Mouse (Mus musculus): ENCODE measurements around the gene Slc9a5. TPM values are rescaled to one million over a fixed set of nuclear protein-coding genes. Genes with fewer than 3 reads are reported as not detected.
A peak's percentile ranks its signal among the peaks of the same experiment; 100 is the strongest.

Gene Slc9a5
- polyA plus RNA-seq, 1 experiment: 51.7 TPM

DNA sequence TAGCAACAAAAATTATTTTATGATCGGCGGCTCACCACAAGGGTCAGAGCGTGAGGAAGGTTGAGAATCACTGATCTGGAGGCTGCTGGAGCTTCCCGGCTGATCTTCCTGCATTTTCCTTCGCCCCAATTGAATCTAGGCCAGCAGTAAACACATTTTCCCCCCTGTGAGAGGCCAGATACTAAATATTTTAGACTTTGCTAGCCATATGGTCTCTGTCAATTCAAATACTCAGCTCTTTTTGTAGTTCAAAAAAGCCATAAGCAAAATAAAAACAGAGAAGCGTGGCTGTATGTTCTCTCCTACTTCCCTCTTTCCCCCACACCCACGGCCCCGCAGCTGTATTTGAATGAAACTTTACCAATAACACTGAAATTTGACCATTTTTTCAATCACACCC, 54.8 kb downstream of the Slc9a5 start:
- H3K4me3 ChIP-seq (replicated peaks; ENCODE audit: insufficient read depth, low read depth, low read length): no peak overlapping the region
- TF ChIP-seq POLR2A (IDR thresholded peaks at IDR 0.05; ENCODE audit: borderline replicate concordance, insufficient read depth, low read length) (no peak), CTCF (IDR thresholded peaks at IDR 0.05; ENCODE audit: borderline replicate concordance, insufficient read depth, low read depth, low read length) (no peak)
- peaks cover 3% of the 10 kb centered on the region; the same call in 1 of the 2 replicates for H3K4me1 ChIP-seq (ENCODE audit: control insufficient read depth, insufficient read depth, low read length)
- 0 out of 2 replicates have a peak overlapping the region, but pooled peaks have one; percentile 11 for H3K27ac ChIP-seq (ENCODE audit: insufficient read depth, low read length)
- 39% methylated on average over 8 of the region's 8 CpGs for WGBS
- no peaks in the 10 kb centered on the region for H3K27me3 ChIP-seq (ENCODE audit: control insufficient read depth, insufficient read depth, low read length)
- DNase-seq: peak in 1 of 2 experiments; percentile 46

DNA sequence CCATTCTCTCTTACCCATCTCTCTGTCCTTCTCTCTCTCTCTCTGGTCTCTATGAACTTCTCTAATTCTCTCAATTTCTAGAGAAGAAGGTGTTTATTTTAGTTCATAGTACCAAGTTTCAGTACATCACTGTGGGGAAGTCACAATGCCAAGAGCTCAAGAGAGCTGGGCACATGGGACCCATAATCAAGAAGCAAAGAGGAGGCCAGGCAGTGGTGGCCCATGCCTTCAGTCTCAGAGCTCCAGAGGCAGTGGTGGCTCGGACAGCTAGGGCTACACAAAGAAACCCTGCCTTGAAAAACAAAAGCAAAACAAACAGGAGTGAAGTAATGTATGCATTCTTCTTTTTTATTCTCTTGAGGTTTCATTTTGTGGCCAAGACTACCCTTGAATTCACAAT, 55.9 kb downstream of the Slc9a5 start:
- TF ChIP-seq POLR2A (IDR thresholded peaks at IDR 0.05; ENCODE audit: borderline replicate concordance, insufficient read depth, low read length) (no peak), CTCF (IDR thresholded peaks at IDR 0.05; ENCODE audit: borderline replicate concordance, insufficient read depth, low read depth, low read length) (no peak)
- H3K27me3 ChIP-seq (ENCODE audit: control insufficient read depth, insufficient read depth, low read length): no peaks in the 10 kb centered on the region
- H3K4me1 ChIP-seq (ENCODE audit: control insufficient read depth, insufficient read depth, low read length): peaks cover 3% of the 10 kb centered on the region; the same call in 1 of the 2 replicates
- no peak overlapping the region for H3K27ac ChIP-seq (ENCODE audit: insufficient read depth, low read length)
- H3K4me3 ChIP-seq (replicated peaks; ENCODE audit: insufficient read depth, low read depth, low read length): no peak overlapping the region
- no peak for DNase-seq
- 86% methylated on average over 1 of the region's 1 CpGs for WGBS

DNA sequence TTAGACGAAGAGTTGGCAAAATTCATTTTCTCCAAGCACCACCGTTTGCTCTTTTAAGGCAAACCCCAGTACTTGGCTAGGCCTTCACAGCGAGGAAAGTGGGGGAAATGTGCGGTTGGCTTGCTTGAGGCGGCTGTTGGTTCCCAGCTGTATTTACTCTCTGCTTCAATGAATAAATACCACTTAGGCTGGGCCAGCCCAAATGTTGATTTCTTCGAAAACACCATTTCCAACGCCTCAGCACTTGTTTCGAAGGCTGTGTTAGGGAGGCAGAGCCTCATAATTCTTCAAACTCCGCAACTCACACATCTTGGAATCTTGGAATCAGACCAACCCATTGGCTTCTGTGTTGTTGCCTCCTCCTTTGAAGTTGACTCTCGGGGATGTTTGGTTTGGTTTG, 57.8 kb downstream of the Slc9a5 start:
- H3K4me3 ChIP-seq (replicated peaks; ENCODE audit: insufficient read depth, low read depth, low read length): no peak overlapping the region
- H3K27ac ChIP-seq (ENCODE audit: insufficient read depth, low read length): no peak overlapping the region
- DNase-seq: no peak
- H3K4me1 ChIP-seq (ENCODE audit: control insufficient read depth, insufficient read depth, low read length): peaks cover 3% of the 10 kb centered on the region; the same call in 1 of the 2 replicates
- H3K27me3 ChIP-seq (ENCODE audit: control insufficient read depth, insufficient read depth, low read length): no peaks in the 10 kb centered on the region
- TF ChIP-seq POLR2A (IDR thresholded peaks at IDR 0.05; ENCODE audit: borderline replicate concordance, insufficient read depth, low read length): no peak
- no peak for TF ChIP-seq CTCF (IDR thresholded peaks at IDR 0.05; ENCODE audit: borderline replicate concordance, insufficient read depth, low read depth, low read length)
- WGBS: 67% methylated on average over 10 of the region's 10 CpGs

DNA sequence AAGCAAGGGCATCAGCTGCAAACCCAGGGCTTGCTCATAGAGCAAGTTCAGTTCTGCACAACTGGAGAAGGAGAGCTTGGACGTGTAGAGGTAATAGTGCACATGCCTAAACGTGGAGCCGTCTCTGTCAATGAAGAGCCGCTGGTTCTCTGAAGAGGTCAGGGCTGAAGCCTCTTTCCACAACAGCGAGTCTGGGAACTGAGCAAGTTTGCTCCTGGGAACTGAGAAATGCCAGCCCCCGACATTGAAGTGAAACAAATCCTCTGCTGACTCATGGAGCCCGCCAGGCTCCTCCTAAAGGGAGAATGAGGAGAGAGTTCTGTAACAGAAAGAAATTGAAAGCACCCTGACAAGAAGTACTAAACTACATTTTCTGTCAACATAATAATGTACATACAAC, 59.7 kb downstream of the Slc9a5 start:
- Histone ChIP-seq H3K27me3 (ENCODE audit: control insufficient read depth, insufficient read depth, low read length) (no peaks in the 10 kb centered on the region), H3K4me3 (replicated peaks; ENCODE audit: insufficient read depth, low read depth, low read length) (no peak overlapping the region), H3K4me1 (ENCODE audit: control insufficient read depth, insufficient read depth, low read length) (no peaks in the 10 kb centered on the region; the same call in 1 of the 2 replicates), H3K27ac (ENCODE audit: insufficient read depth, low read length) (no peak overlapping the region)
- WGBS: 72% methylated on average over 7 of the region's 7 CpGs
- TF ChIP-seq CTCF (IDR thresholded peaks at IDR 0.05; ENCODE audit: borderline replicate concordance, insufficient read depth, low read depth, low read length) (no peak), POLR2A (IDR thresholded peaks at IDR 0.05; ENCODE audit: borderline replicate concordance, insufficient read depth, low read length) (no peak)
- DNase-seq: no peak

DNA sequence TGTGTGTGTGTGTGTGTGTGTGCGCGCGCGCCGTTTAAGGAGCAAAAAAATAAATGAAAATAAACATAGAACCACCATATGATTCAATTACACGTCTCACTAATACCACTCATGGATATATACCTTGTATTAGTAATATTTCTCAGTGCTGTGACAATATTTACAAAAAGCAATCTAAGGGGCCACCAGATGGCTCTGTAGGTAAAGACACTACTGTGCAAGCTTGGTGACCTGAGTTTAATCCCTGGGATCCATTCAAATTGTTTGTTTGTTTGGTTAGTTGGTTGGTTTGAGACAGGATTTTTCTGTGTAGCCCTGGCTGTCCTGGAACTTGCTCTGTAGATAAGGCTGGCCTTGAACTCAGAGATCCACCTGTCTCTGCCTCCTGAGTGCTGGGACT, 61.3 kb downstream of the Slc9a5 start:
- no peak overlapping the region for H3K27ac ChIP-seq (ENCODE audit: insufficient read depth, low read length)
- DNase-seq: no peak
- no peak overlapping the region for H3K4me3 ChIP-seq (replicated peaks; ENCODE audit: insufficient read depth, low read depth, low read length)
- no peaks in the 10 kb centered on the region for H3K27me3 ChIP-seq (ENCODE audit: control insufficient read depth, insufficient read depth, low read length)
- 93% methylated on average over 6 of the region's 6 CpGs for WGBS
- 0 out of 2 replicates have a peak, but pooled peaks have one; percentile 6 for TF ChIP-seq CTCF (IDR thresholded peaks at IDR 0.05; ENCODE audit: borderline replicate concordance, insufficient read depth, low read depth, low read length)
- TF ChIP-seq POLR2A (IDR thresholded peaks at IDR 0.05; ENCODE audit: borderline replicate concordance, insufficient read depth, low read length): no peak
- peaks cover 4% of the 10 kb centered on the region; the same call in 1 of the 2 replicates for H3K4me1 ChIP-seq (ENCODE audit: control insufficient read depth, insufficient read depth, low read length)

DNA sequence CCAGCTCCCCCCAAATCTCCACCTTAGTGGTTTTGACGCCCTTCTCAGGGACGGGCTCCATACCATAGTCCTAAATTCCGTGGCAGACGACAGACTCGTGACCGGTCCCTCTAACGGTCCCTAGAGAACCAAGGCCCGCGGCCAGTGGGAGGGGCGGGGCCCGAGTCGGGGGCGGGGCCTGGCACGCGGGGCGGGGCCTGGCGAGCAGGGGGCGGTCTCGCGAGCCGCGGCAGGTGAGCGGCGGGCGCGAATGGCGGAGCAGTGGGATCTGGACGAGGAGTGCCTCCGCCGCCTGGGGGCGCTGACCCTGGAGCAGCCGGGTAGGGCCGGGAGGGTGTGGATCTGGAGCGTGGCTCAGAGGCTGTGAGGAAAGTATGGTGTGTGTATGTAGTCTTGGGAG, 64.7 kb downstream of the Slc9a5 start, which contains the start of the genes Kctd19 and Lrrc36:
Gene Kctd19 (minus strand): TSS at position 112 of the 400 bp plus-strand sequence.
Gene Lrrc36 (plus strand): TSS at position 181 of the 400 bp plus-strand sequence.
- WGBS: 3% methylated on average over 34 of the region's 34 CpGs
- peak within 1 kb of the TSS; percentile 51 for H3K4me3 ChIP-seq (replicated peaks; ENCODE audit: insufficient read depth, low read depth, low read length)
- H3K27ac ChIP-seq (ENCODE audit: insufficient read depth, low read length): no peak within 1 kb of the TSS
- H3K27me3 ChIP-seq (ENCODE audit: control insufficient read depth, insufficient read depth, low read length): no peaks in the 10 kb centered on the region
- H3K4me1 ChIP-seq (ENCODE audit: control insufficient read depth, insufficient read depth, low read length): peaks cover 4% of the 10 kb centered on the region; the same call in 1 of the 2 replicates
- no peak for TF ChIP-seq POLR2A (IDR thresholded peaks at IDR 0.05; ENCODE audit: borderline replicate concordance, insufficient read depth, low read length)
- peak; percentile 39; the same call in 1 of the 2 replicates for TF ChIP-seq CTCF (IDR thresholded peaks at IDR 0.05; ENCODE audit: borderline replicate concordance, insufficient read depth, low read depth, low read length)
- DNase-seq: peak; percentile 60 to 67

DNA sequence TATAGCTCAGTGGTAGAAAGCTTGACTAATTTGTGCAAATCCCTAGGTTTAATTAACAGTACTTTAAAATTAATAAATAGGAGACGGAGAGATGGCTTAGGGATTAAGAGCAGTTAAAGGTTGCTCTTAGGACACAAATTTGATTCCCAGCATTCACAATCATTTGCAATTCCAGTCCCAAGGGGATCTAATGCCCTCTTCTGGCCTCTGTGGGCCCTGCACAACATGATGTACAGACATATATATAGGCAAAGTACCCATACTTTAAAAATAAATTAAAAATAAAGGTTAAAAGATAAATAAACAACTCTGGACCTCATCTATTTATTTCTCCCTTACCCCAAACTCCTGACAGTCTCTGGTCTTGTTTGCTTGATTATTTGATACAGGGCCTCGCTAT, 70.3 kb downstream of the Slc9a5 start:
- Histone ChIP-seq H3K4me1 (ENCODE audit: control insufficient read depth, insufficient read depth, low read length) (peaks cover 3% of the 10 kb centered on the region; the same call in 1 of the 2 replicates), H3K27ac (ENCODE audit: insufficient read depth, low read length) (no peak overlapping the region), H3K4me3 (replicated peaks; ENCODE audit: insufficient read depth, low read depth, low read length) (no peak overlapping the region), H3K27me3 (ENCODE audit: control insufficient read depth, insufficient read depth, low read length) (no peaks in the 10 kb centered on the region)
- 95% methylated on average over 2 of the region's 2 CpGs for WGBS
- DNase-seq: no peak
- TF ChIP-seq CTCF (IDR thresholded peaks at IDR 0.05; ENCODE audit: borderline replicate concordance, insufficient read depth, low read depth, low read length) (no peak), POLR2A (IDR thresholded peaks at IDR 0.05; ENCODE audit: borderline replicate concordance, insufficient read depth, low read length) (no peak)

Other genes starting within 250 kb of the Slc9a5 start
- gene Ces4a, start 217.0 kb upstream of the Slc9a5 start, polyA plus RNA-seq (2012; rRNA removed): 0.07 TPM in 1 of 2 replicates, not detected in the other
- gene Cbfb, start 178.2 kb upstream of the Slc9a5 start, polyA plus RNA-seq (2012; rRNA removed): 14.5 and 15.1 TPM in 2 replicates
- 34.9 and 36.4 TPM in 2 replicates for gene D230025D16Rik, start 123.7 kb upstream of the Slc9a5 start, polyA plus RNA-seq (2012; rRNA removed)
- gene B3gnt9, start 93.7 kb upstream of the Slc9a5 start, polyA plus RNA-seq (2012; rRNA removed): 5.2 and 6.3 TPM in 2 replicates
- gene Tradd, start 84.2 kb upstream of the Slc9a5 start, polyA plus RNA-seq (2012; rRNA removed): 10.3 and 12.1 TPM in 2 replicates
- gene Fbxl8, start 84.2 kb upstream of the Slc9a5 start, polyA plus RNA-seq (2012; rRNA removed): 1.7 and 2.1 TPM in 2 replicates
- gene Hsf4, start 79.0 kb upstream of the Slc9a5 start, polyA plus RNA-seq (2012; rRNA removed): 18.4 and 24.5 TPM in 2 replicates
- 8.8 and 10.4 TPM in 2 replicates for gene Nol3, start 72.7 kb upstream of the Slc9a5 start, polyA plus RNA-seq (2012; rRNA removed)
- gene 4931428F04Rik, start 59.0 kb upstream of the Slc9a5 start, polyA plus RNA-seq (2012; rRNA removed): 25.1 and 27.4 TPM in 2 replicates
- 17.0 and 20.0 TPM in 2 replicates for gene Exoc3l, start 52.7 kb upstream of the Slc9a5 start, polyA plus RNA-seq (2012; rRNA removed)
- 81.6 and 91.5 TPM in 2 replicates for gene E2f4, start 51.2 kb upstream of the Slc9a5 start, polyA plus RNA-seq (2012; rRNA removed)
- gene Elmo3, start 43.2 kb upstream of the Slc9a5 start, polyA plus RNA-seq (2012; rRNA removed): 12.4 and 15.2 TPM in 2 replicates
- gene Lrrc29, start 22.6 kb upstream of the Slc9a5 start, polyA plus RNA-seq (2012; rRNA removed): 5.0 and 6.3 TPM in 2 replicates
- gene Tmem208, start 22.5 kb upstream of the Slc9a5 start, polyA plus RNA-seq (2012; rRNA removed): 106 and 110 TPM in 2 replicates
- 4.0 and 4.2 TPM in 2 replicates for gene Fhod1, start 890 bp upstream of the Slc9a5 start, polyA plus RNA-seq (2012; rRNA removed)
- 11.0 and 13.5 TPM in 2 replicates for gene Plekhg4, start 24.4 kb downstream of the Slc9a5 start, polyA plus RNA-seq (2012; rRNA removed)
- gene Kctd19, start 64.7 kb downstream of the Slc9a5 start, polyA plus RNA-seq (2012; rRNA removed): 0.05 TPM in 1 of 2 replicates, not detected in the other
- 0.65 and 1.2 TPM in 2 replicates for gene Lrrc36, start 64.7 kb downstream of the Slc9a5 start, polyA plus RNA-seq (2012; rRNA removed)
- 286 and 297 TPM in 2 replicates for gene Tppp3, start 122.7 kb downstream of the Slc9a5 start, polyA plus RNA-seq (2012; rRNA removed)
- 64.7 and 67.9 TPM in 2 replicates for gene Zdhhc1, start 148.1 kb downstream of the Slc9a5 start, polyA plus RNA-seq (2012; rRNA removed)
- gene Hsd11b2, start 169.9 kb downstream of the Slc9a5 start, polyA plus RNA-seq (2012; rRNA removed): 0.08 TPM in 1 of 2 replicates, not detected in the other
- gene Atp6v0d1, start 217.2 kb downstream of the Slc9a5 start, polyA plus RNA-seq (2012; rRNA removed): 333 and 336 TPM in 2 replicates